Mouse (Mus musculus) embryonic facial prominence, embryonic 11.5 days (tissue): ENCODE results near the gene Tspan5. TPM values are rescaled to one million over a fixed set of nuclear protein-coding genes. Genes with fewer than 3 reads are reported as not detected.
A peak's percentile ranks its signal among the peaks of the same experiment; 100 is the strongest.

Experiments
- ATAC-seq: fragments of 200-750 bp; cut with Nextera tagmentation; replicated peaks from 2 replicates; pipeline ENCODE4 v1.8.0; 2017; ENCODE audit warnings: low read depth; ENCODE audit not compliant: insufficient number of reproducible peaks, low FRiP score, low TSS enrichment
- DNase-seq: peaks from one replicate; pipeline ENCODE4 v3.0.0-alpha.2; 2015; ENCODE audit warnings: low spot score
- H3K27ac ChIP-seq: fragments of 300-500 bp; sonication (generic); replicated peaks from 2 replicates; pipeline ENCODE4 v1.5.1; 2014; ENCODE audit warnings: mild to moderate bottlenecking, low read depth, low read length, control low read depth
- H3K27me3 ChIP-seq: fragments of 300-500 bp; sonication (generic); 2 replicates; pipeline ENCODE4 v1.6.1; 2014; ENCODE audit warnings: mild to moderate bottlenecking, low read length, moderate library complexity, mixed read lengths; ENCODE audit not compliant: control insufficient read depth, insufficient read depth
- H3K36me3 ChIP-seq: fragments of 300-500 bp; sonication (generic); replicated peaks from 2 replicates; pipeline ENCODE4 v1.6.1; 2014; ENCODE audit warnings: low read depth, mild to moderate bottlenecking, low read length, moderate library complexity, mixed read lengths; ENCODE audit not compliant: control insufficient read depth, insufficient read depth
- H3K4me1 ChIP-seq: fragments of 300-500 bp; sonication (generic); 2 replicates; pipeline ENCODE4 v1.6.1; 2014; ENCODE audit warnings: low read length, mixed read lengths; ENCODE audit not compliant: control insufficient read depth, insufficient read depth
- H3K4me2 ChIP-seq: fragments of 300-500 bp; sonication (generic); 2 replicates; pipeline ENCODE4 v1.6.1; 2014; ENCODE audit warnings: low read depth, mild to moderate bottlenecking, control low read depth, low read length, moderate library complexity
- H3K4me3 ChIP-seq: fragments of 300-500 bp; sonication (generic); 2 replicates; pipeline ENCODE4 v1.5.1; 2014; ENCODE audit warnings: low read depth, low read length, control low read depth
- H3K9ac ChIP-seq: fragments of 300-500 bp; sonication (generic); replicated peaks from 2 replicates; pipeline ENCODE4 v1.6.1; 2014; ENCODE audit warnings: mild to moderate bottlenecking, control low read depth, low read length
- H3K9me3 ChIP-seq: fragments of 300-500 bp; sonication (generic); replicated peaks from 2 replicates; pipeline ENCODE4 v1.6.1; 2016; ENCODE audit warnings: mild to moderate bottlenecking, low read length, inconsistent platforms, mixed read lengths; ENCODE audit not compliant: control insufficient read depth
- WGBS: fragments of 180-500 bp; shearing (Covaris S2); extraction: QIAGEN DNeasy Blood & Tissue Kit; methylation state at CpG from one replicate; pipeline ENCODE4 v1.1.7; 2014; 5-methylcytosine and 5-hydroxymethylcytosine counted together
- polyA plus RNA-seq: library from polyadenylated mRNA; unstranded; fragments of >200 nt; fragmentation: Nextera tagmentation; extraction: Ambion mirVana; gene quantifications from 2 replicates; pipeline ENCODE4 v1.2.1, GENCODE M21; 2014

Gene Tspan5
- polyA plus RNA-seq, 1 experiment from 2014 or later: 34.4 TPM

DNA sequence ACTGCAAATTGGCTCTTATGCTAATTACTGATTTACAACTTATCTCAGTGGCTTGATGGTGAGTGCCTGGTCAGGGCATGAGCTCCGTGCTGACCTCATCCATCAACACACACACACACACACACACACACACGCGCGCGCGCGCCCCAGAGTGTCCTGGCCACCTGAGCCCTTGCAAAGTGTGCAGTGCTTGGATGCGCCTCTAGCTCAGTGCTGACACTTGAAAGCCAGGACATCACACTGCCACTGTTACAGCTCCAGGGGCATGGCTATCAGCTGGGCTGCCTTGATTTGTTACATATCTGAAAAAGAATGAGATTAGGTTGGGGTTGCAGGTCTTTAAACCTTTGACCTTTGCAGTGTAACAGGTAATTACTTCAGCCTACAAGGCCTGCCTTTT, 109.9 kb downstream of the Tspan5 start:
- Histone ChIP-seq H3K36me3 (no peaks in the 10 kb centered on the region), H3K27ac (no peak overlapping the region), H3K9ac (no peak overlapping the region), H3K27me3 (no peaks in the 10 kb centered on the region), H3K4me1 (peaks cover 1% of the 10 kb centered on the region; the same call in 1 of the 2 replicates), H3K9me3 (no peaks in the 10 kb centered on the region), H3K4me2 (no peak overlapping the region), H3K4me3 (no peak overlapping the region)
- DNase-seq (no peak), ATAC-seq (peak; percentile 68; the same call in 1 of the 2 replicates)
- 71% methylated on average over 8 of the region's 8 CpGs for WGBS

- Histone ChIP-seq H3K4me1 (peaks cover 8% of the 10 kb centered on the region), H3K4me2 (no peak overlapping the region), H3K27ac (no peak overlapping the region), H3K4me3 (no peak overlapping the region), H3K36me3 (no peaks in the 10 kb centered on the region), H3K27me3 (no peaks in the 10 kb centered on the region), H3K9me3 (no peaks in the 10 kb centered on the region), H3K9ac (no peak overlapping the region)
- ATAC-seq: no peak
- DNase-seq: no peak
- WGBS: 52% methylated on average over 13 of the region's 13 CpGs
Measured at GRCm38 (mm10) chr3:138852982-138853689, 111.1 kb downstream of the Tspan5 start.

DNA sequence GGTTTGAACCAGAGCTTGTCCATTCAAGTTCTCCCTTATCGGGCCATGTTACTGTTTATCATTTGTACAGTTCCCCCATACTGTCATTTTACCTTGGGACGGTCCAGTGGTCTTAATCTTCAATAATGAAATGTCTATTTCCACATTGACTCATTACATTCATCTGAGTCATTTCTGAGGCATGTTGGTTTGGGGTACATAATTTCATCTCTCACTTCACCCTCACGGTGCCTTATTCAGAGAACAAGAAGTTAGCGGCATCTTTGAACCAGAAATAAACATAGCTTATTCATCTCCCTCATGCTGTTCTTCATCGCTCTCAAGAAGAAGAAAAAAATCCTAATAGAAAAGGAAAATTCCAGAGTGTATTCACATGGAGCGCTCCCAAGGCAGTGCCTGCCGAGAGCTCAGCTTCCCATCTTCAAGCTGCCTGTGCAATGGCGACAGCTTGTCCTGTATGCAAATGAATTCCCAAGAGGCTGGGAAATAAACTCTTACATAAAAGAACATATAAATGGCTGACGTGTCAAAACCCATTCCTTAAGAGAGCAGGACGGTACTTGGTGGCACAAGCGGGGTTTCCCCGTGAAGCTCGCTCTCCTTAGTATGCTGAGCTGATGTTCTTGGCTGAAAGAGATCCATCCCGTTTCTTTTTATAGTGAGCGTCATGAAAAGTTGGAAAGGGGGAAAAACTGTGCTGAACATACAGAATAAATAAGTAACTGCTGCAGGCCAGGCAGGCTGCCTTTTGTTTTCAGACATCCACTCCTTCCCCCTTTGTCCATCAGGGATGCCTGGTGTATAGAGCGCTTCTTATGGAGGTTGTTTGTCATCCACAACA, 112.2 kb downstream of the Tspan5 start:
- no peak for DNase-seq
- no peak for ATAC-seq
- no peak overlapping the region for H3K27ac ChIP-seq
- H3K4me1 ChIP-seq: peaks cover 13% of the 10 kb centered on the region
- no peak overlapping the region for H3K4me3 ChIP-seq
- no peak overlapping the region for H3K4me2 ChIP-seq
- no peak overlapping the region for H3K9ac ChIP-seq
- no peaks in the 10 kb centered on the region for H3K27me3 ChIP-seq
- no peaks in the 10 kb centered on the region for H3K36me3 ChIP-seq
- 74% methylated on average over 16 of the region's 16 CpGs for WGBS
- H3K9me3 ChIP-seq: no peaks in the 10 kb centered on the region

DNA sequence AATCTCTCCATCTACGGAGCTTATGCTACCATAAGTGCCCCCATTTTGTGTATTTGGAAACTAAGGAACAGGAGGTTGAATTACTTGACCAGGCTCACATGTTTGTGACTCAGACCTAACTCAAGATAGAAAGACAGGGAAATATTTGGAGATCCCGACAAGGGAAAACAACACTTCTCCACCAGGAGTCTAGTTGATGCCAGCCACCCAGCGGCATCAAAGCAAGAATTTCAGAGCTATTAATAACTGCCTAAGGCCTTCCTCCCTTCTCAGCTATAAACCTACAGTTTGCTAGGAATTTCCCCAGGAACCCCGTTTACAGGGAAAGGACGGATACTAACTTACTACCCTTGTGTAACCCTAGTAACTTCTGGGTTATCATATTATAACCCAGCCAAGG, 113.4 kb downstream of the Tspan5 start:
- no peak overlapping the region for H3K27ac ChIP-seq

GRCm38 (mm10) chr3:138856946-138857345, 115.0 kb downstream of the Tspan5 start:
- Histone ChIP-seq H3K9ac (no peak overlapping the region), H3K27me3 (no peaks in the 10 kb centered on the region), H3K36me3 (no peaks in the 10 kb centered on the region), H3K4me2 (no peak overlapping the region), H3K27ac (no peak overlapping the region), H3K4me1 (peaks cover 13% of the 10 kb centered on the region), H3K9me3 (no peaks in the 10 kb centered on the region), H3K4me3 (no peak overlapping the region)
- 61% methylated on average over 4 of the region's 4 CpGs for WGBS
- ATAC-seq (peak; percentile 35; the same call in 1 of the 2 replicates), DNase-seq (no peak)

More for the DNA sequence above, 113.4 kb downstream of the Tspan5 start:
- Histone ChIP-seq H3K27me3 (no peaks in the 10 kb centered on the region), H3K9me3 (no peaks in the 10 kb centered on the region), H3K4me3 (no peak overlapping the region), H3K9ac (no peak overlapping the region), H3K36me3 (no peaks in the 10 kb centered on the region), H3K4me2 (no peak overlapping the region), H3K4me1 (peaks cover 13% of the 10 kb centered on the region)
- 73% methylated on average over 5 of the region's 5 CpGs for WGBS
- DNase-seq (no peak), ATAC-seq (no peak)

- Histone ChIP-seq H3K27me3 (no peaks in the 10 kb centered on the region), H3K4me2 (no peak overlapping the region), H3K36me3 (no peaks in the 10 kb centered on the region), H3K4me1 (peaks cover 13% of the 10 kb centered on the region), H3K27ac (peak overlapping the region; percentile 56), H3K9me3 (no peaks in the 10 kb centered on the region), H3K4me3 (no peak overlapping the region), H3K9ac (no peak overlapping the region; the same call in 1 of the 2 replicates)
- 45% methylated on average over 12 of the region's 12 CpGs for WGBS
- DNase-seq: peak; percentile 61
- 0 out of 2 replicates have a peak, but pooled peaks have one; percentile 5 for ATAC-seq
Measured at GRCm38 (mm10) chr3:138857805-138858546, 116.0 kb downstream of the Tspan5 start.

DNA sequence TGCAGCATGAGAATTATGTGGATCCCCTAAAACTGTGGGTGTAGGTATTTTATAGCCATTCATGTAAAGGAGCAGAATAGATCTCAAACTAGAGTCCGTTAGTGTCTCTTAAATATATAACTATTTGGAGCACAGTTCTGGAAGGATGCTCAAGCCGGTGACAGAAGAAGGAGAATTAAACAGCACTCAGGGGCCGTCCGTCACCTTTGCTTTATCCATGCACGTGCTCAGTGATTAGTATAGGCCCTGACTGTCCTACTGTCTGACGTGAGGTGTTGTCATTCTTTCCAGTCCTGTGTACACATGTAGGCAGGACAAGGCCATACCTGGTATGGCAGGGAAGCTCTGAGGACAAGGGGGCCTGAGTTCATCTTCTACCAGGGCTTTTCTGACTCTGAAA, 116.7 kb downstream of the Tspan5 start:
- Histone ChIP-seq H3K4me1 (peaks cover 13% of the 10 kb centered on the region), H3K4me3 (no peak overlapping the region), H3K4me2 (no peak overlapping the region), H3K36me3 (no peaks in the 10 kb centered on the region), H3K27ac (peak overlapping the region; percentile 56; the same call in 1 of the 2 replicates), H3K9me3 (no peaks in the 10 kb centered on the region), H3K9ac (no peak overlapping the region; the same call in 1 of the 2 replicates), H3K27me3 (no peaks in the 10 kb centered on the region)
- WGBS: 87% methylated on average over 6 of the region's 6 CpGs
- ATAC-seq (no peak), DNase-seq (no peak)
